Mouse (Mus musculus): ENCODE data around the gene 9130213A22Rik.

DNA sequence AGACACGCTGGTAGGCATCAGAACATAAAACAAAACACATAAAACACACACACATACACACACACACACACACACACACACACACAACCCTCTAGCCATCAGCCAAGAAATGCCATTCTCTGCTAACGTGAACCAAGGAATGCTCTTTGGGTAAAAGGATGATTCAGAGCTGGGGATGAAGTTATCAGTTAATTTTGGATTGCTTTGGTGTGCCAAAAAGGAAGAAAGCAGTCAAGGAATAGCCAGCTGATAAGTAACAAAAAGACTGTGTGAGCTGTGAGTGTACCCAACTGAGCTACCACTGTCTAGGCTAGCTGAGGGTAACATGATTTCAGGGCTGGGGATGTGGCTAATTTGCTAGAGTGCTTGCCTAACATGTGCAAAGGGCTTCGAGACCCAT, 8.4 kb downstream of the 9130213A22Rik start:
- TF ChIP-seq CTCF (IDR thresholded peaks at IDR 0.05; ENCODE audit: low read depth) (no peak), EP300 (IDR thresholded peaks at IDR 0.05; ENCODE audit: low read depth) (no peak)
